Mouse (Mus musculus): ENCODE data around the gene Hey2. TPM values are rescaled to one million over a fixed set of nuclear protein-coding genes. Genes with fewer than 3 reads are reported as not detected.

Hey2 gene
- polyA plus RNA-seq, 1 experiment from 2014 or later: 6.5 TPM

GRCm38 (mm10) chr10:30840824-30841223, 1.8 kb downstream of the Hey2 start:
- WGBS: 84% methylated on average over 5 of the region's 5 CpGs
- H3K36me3 ChIP-seq (ENCODE audit: control insufficient read depth, insufficient read depth, low read length): no peaks in the 10 kb centered on the region
- peak overlapping the region; percentile 74 for H3K4me3 ChIP-seq (ENCODE audit: low read depth, low read length)
- peaks cover 11% of the 10 kb centered on the region; the same call in 1 of the 2 replicates for H3K4me1 ChIP-seq (ENCODE audit: control insufficient read depth, insufficient read depth, low read length)
- no peak overlapping the region for H3K27ac ChIP-seq (ENCODE audit: low read depth, low read length)
- H3K4me2 ChIP-seq (ENCODE audit: low read depth, low read length): peak overlapping the region; percentile 85; the same call in 1 of the 2 replicates
- peaks cover 18% of the 10 kb centered on the region for H3K27me3 ChIP-seq (ENCODE audit: control insufficient read depth, insufficient read depth, low read length)
- H3K9me3 ChIP-seq (ENCODE audit: control insufficient read depth, low read length): no peaks in the 10 kb centered on the region
- ATAC-seq (ENCODE audit: low read depth): no peak
- no peak overlapping the region for H3K9ac ChIP-seq (replicated peaks; ENCODE audit: low read depth, low read length)

GRCm38 (mm10) chr10:30838188-30838587, 4.4 kb downstream of the Hey2 start:
- no peak for ATAC-seq (ENCODE audit: low read depth)
- H3K27ac ChIP-seq (ENCODE audit: low read depth, low read length): no peak overlapping the region
- no peak overlapping the region for H3K4me3 ChIP-seq (ENCODE audit: low read depth, low read length)
- no peaks in the 10 kb centered on the region for H3K36me3 ChIP-seq (ENCODE audit: control insufficient read depth, insufficient read depth, low read length)
- no peaks in the 10 kb centered on the region for H3K9me3 ChIP-seq (ENCODE audit: control insufficient read depth, low read length)
- H3K4me2 ChIP-seq (ENCODE audit: low read depth, low read length): no peak overlapping the region
- H3K9ac ChIP-seq (replicated peaks; ENCODE audit: low read depth, low read length): no peak overlapping the region
- 12% methylated on average over 1 of the region's 1 CpGs for WGBS
- 0 out of 2 replicates have a peak, but pooled peaks cover 1% of the 10 kb centered on the region for H3K27me3 ChIP-seq (ENCODE audit: control insufficient read depth, insufficient read depth, low read length)
- peaks cover 4% of the 10 kb centered on the region; the same call in 1 of the 2 replicates for H3K4me1 ChIP-seq (ENCODE audit: control insufficient read depth, insufficient read depth, low read length)

- Histone ChIP-seq H3K9me3 (ENCODE audit: control insufficient read depth, low read length) (no peaks in the 10 kb centered on the region), H3K4me3 (ENCODE audit: low read depth, low read length) (no peak overlapping the region), H3K4me2 (ENCODE audit: low read depth, low read length) (no peak overlapping the region), H3K27ac (ENCODE audit: low read depth, low read length) (no peak overlapping the region), H3K27me3 (ENCODE audit: control insufficient read depth, insufficient read depth, low read length) (no peaks in the 10 kb centered on the region), H3K36me3 (ENCODE audit: control insufficient read depth, insufficient read depth, low read length) (no peaks in the 10 kb centered on the region), H3K9ac (replicated peaks; ENCODE audit: low read depth, low read length) (no peak overlapping the region), H3K4me1 (ENCODE audit: control insufficient read depth, insufficient read depth, low read length) (no peaks in the 10 kb centered on the region)
- ATAC-seq (ENCODE audit: low read depth): peak; percentile 82
- WGBS: 16% methylated on average over 1 of the region's 1 CpGs
Observed at GRCm38 (mm10) chr10:30825049-30825448, 17.6 kb downstream of the Hey2 start.

- WGBS: 8% methylated on average over 11 of the region's 11 CpGs
- Histone ChIP-seq H3K36me3 (ENCODE audit: control insufficient read depth, insufficient read depth, low read length) (no peaks in the 10 kb centered on the region), H3K27ac (ENCODE audit: low read depth, low read length) (no peak overlapping the region), H3K4me2 (ENCODE audit: low read depth, low read length) (peak overlapping the region; percentile 33), H3K4me3 (ENCODE audit: low read depth, low read length) (peak overlapping the region; percentile 31), H3K4me1 (ENCODE audit: control insufficient read depth, insufficient read depth, low read length) (no peaks in the 10 kb centered on the region), H3K9me3 (ENCODE audit: control insufficient read depth, low read length) (no peaks in the 10 kb centered on the region), H3K9ac (replicated peaks; ENCODE audit: low read depth, low read length) (no peak overlapping the region; the same call in 1 of the 2 replicates), H3K27me3 (ENCODE audit: control insufficient read depth, insufficient read depth, low read length) (no peaks in the 10 kb centered on the region)
- ATAC-seq (ENCODE audit: low read depth): peak; percentile 97
Observed at GRCm38 (mm10) chr10:30810967-30811293, 31.7 kb downstream of the Hey2 start.

GRCm38 (mm10) chr10:30810247-30810966, 32.2 kb downstream of the Hey2 start:
- WGBS: 44% methylated on average over 9 of the region's 9 CpGs
- no peaks in the 10 kb centered on the region for H3K4me1 ChIP-seq (ENCODE audit: control insufficient read depth, insufficient read depth, low read length)
- H3K27ac ChIP-seq (ENCODE audit: low read depth, low read length): no peak overlapping the region
- ATAC-seq (ENCODE audit: low read depth): peak; percentile 58
- H3K36me3 ChIP-seq (ENCODE audit: control insufficient read depth, insufficient read depth, low read length): no peaks in the 10 kb centered on the region
- peak overlapping the region; percentile 31 for H3K4me3 ChIP-seq (ENCODE audit: low read depth, low read length)
- H3K4me2 ChIP-seq (ENCODE audit: low read depth, low read length): peak overlapping the region; percentile 33
- H3K27me3 ChIP-seq (ENCODE audit: control insufficient read depth, insufficient read depth, low read length): no peaks in the 10 kb centered on the region
- H3K9ac ChIP-seq (replicated peaks; ENCODE audit: low read depth, low read length): no peak overlapping the region; the same call in 1 of the 2 replicates
- H3K9me3 ChIP-seq (ENCODE audit: control insufficient read depth, low read length): no peaks in the 10 kb centered on the region

GRCm38 (mm10) chr10:30803587-30804253, 38.9 kb downstream of the Hey2 start:
- 0 out of 2 replicates have a peak, but pooled peaks cover 3% of the 10 kb centered on the region for H3K4me1 ChIP-seq (ENCODE audit: control insufficient read depth, insufficient read depth, low read length)
- peak; percentile 28 for ATAC-seq (ENCODE audit: low read depth)
- H3K9ac ChIP-seq (replicated peaks; ENCODE audit: low read depth, low read length): peak overlapping the region; percentile 89
- H3K9me3 ChIP-seq (ENCODE audit: control insufficient read depth, low read length): no peaks in the 10 kb centered on the region
- H3K4me2 ChIP-seq (ENCODE audit: low read depth, low read length): peak overlapping the region; percentile 73
- 28% methylated on average over 7 of the region's 7 CpGs for WGBS
- H3K27ac ChIP-seq (ENCODE audit: low read depth, low read length): peak overlapping the region; percentile 96
- H3K4me3 ChIP-seq (ENCODE audit: low read depth, low read length): peak overlapping the region; percentile 86
- no peaks in the 10 kb centered on the region for H3K27me3 ChIP-seq (ENCODE audit: control insufficient read depth, insufficient read depth, low read length)
- no peaks in the 10 kb centered on the region for H3K36me3 ChIP-seq (ENCODE audit: control insufficient read depth, insufficient read depth, low read length)

GRCm38 (mm10) chr10:30802681-30803586, 39.7 kb downstream of the Hey2 start, which contains the start of gene Ncoa7:
TSS of gene Ncoa7 (minus strand) at chr10:30803326.
- Histone ChIP-seq H3K9me3 (ENCODE audit: control insufficient read depth, low read length) (no peaks in the 10 kb centered on the region), H3K4me1 (ENCODE audit: control insufficient read depth, insufficient read depth, low read length) (0 out of 2 replicates have a peak, but pooled peaks cover 3% of the 10 kb centered on the region), H3K9ac (replicated peaks; ENCODE audit: low read depth, low read length) (peak within 1 kb of the TSS; percentile 89), H3K4me3 (ENCODE audit: low read depth, low read length) (peak within 1 kb of the TSS; percentile 86), H3K4me2 (ENCODE audit: low read depth, low read length) (peak within 1 kb of the TSS; percentile 73), H3K36me3 (ENCODE audit: control insufficient read depth, insufficient read depth, low read length) (no peaks in the 10 kb centered on the region), H3K27me3 (ENCODE audit: control insufficient read depth, insufficient read depth, low read length) (no peaks in the 10 kb centered on the region), H3K27ac (ENCODE audit: low read depth, low read length) (peak within 1 kb of the TSS; percentile 96)
- peak; percentile 94 for ATAC-seq (ENCODE audit: low read depth)
- WGBS: under 1% methylated on average over 76 of the region's 89 CpGs

- Histone ChIP-seq H3K27me3 (ENCODE audit: control insufficient read depth, insufficient read depth, low read length) (no peaks in the 10 kb centered on the region), H3K4me3 (ENCODE audit: low read depth, low read length) (peak overlapping the region; percentile 86), H3K4me1 (ENCODE audit: control insufficient read depth, insufficient read depth, low read length) (0 out of 2 replicates have a peak, but pooled peaks cover 3% of the 10 kb centered on the region), H3K27ac (ENCODE audit: low read depth, low read length) (peak overlapping the region; percentile 96; the same call in 1 of the 2 replicates), H3K9ac (replicated peaks; ENCODE audit: low read depth, low read length) (peak overlapping the region; percentile 89), H3K9me3 (ENCODE audit: control insufficient read depth, low read length) (no peaks in the 10 kb centered on the region), H3K4me2 (ENCODE audit: low read depth, low read length) (peak overlapping the region; percentile 73), H3K36me3 (ENCODE audit: control insufficient read depth, insufficient read depth, low read length) (no peaks in the 10 kb centered on the region)
- no peak; the same call in 1 of the 2 replicates for ATAC-seq (ENCODE audit: low read depth)
- 9% methylated on average over 8 of the region's 8 CpGs for WGBS
Observed at GRCm38 (mm10) chr10:30802033-30802432, 40.6 kb downstream of the Hey2 start.

Measured in neural tube, embryonic 14.5 days (tissue).